Mouse (Mus musculus): ENCODE results near the gene Nkx6-1. TPM values are rescaled to one million over a fixed set of nuclear protein-coding genes. Genes with fewer than 3 reads are reported as not detected.

Gene Nkx6-1
- total and polyA plus RNA-seq, 3 experiments = not detected

DNA sequence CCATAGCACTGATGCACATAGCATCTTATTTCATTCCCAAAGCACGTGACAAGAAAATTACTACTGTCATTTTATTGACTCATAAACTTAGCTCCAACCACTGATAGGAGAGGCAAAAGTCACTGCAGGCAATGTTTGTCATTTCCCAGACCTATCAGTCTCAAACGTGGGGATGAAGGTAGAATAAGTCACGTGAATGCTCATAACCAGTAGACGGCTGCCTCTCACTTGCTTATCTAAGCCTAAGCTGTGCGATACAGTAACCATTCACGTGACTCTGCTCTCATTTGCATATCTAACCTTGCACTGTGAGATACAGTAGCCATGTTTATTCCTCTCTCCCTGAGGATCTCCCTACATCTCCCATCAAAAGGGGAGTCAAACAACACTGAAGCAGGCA, 15.5 kb upstream of the Nkx6-1 start:
- peaks cover 61% of the 10 kb centered on the region for H3K9me3 ChIP-seq (replicated peaks; ENCODE audit: low read length)
- no peak overlapping the region for H3K4me3 ChIP-seq (replicated peaks in 1 of 3; ENCODE audit: low read depth in 2 of 3, low read length in 2 of 3, poor library complexity in 1 of 3)
- H3K9ac ChIP-seq (ENCODE audit: insufficient read depth, low read depth) = no peak overlapping the region
- dilution Hi-C loops (cut with MboI; ENCODE audit: extremely low pct_ligation_motif_present, extremely low pct_unique_long_range_greater_than_20kb, low sequenced_read_pairs) (no loop called here), in situ Hi-C loops (cut with MboI; ENCODE audit: low pct_ligation_motif_present, low pct_unique_long_range_greater_than_20kb, low sequenced_read_pairs) (no loop called here)
- no peak for DNase-seq (ENCODE audit: extremely low read depth)
- no peaks in the 10 kb centered on the region for H3K79me2 ChIP-seq (replicated peaks; ENCODE audit: control insufficient read depth, extremely low read depth, insufficient read depth, poor library complexity, severe bottlenecking)
- H3K27ac ChIP-seq (ENCODE audit: insufficient read depth, low read depth) = no peak overlapping the region
- H3K4me1 ChIP-seq (ENCODE audit: control insufficient read depth in 1 of 2, insufficient read depth in 2 of 2) = no peaks in the 10 kb centered on the region
- no peaks in the 10 kb centered on the region for H3K27me3 ChIP-seq (replicated peaks)
- H3K36me3 ChIP-seq (replicated peaks in 1 of 2; ENCODE audit: control insufficient read depth in 1 of 2, insufficient read depth in 1 of 2, low read length in 1 of 2) = no peaks in the 10 kb centered on the region
- TF ChIP-seq JUND (conservative IDR thresholded peaks at IDR 0.05; ENCODE audit: low read depth, low read length) = no peak
- TF ChIP-seq NELFE (IDR thresholded peaks at IDR 0.05; ENCODE audit: low read depth, low read length) = no peak
- TF ChIP-seq TBP (conservative IDR thresholded peaks at IDR 0.05; ENCODE audit: low read depth, low read length) = no peak
- TF ChIP-seq ETS1 (conservative IDR thresholded peaks at IDR 0.05; ENCODE audit: low read depth, low read length) = no peak
- TF ChIP-seq MYC (IDR thresholded peaks at IDR 0.05; ENCODE audit: low read depth, low read length) = no peak
- no peak for TF ChIP-seq CTCF (conservative IDR thresholded peaks at IDR 0.05 in 1 of 2, IDR thresholded peaks at IDR 0.05 in 1 of 2; ENCODE audit: low read depth in 2 of 2, low read length in 2 of 2)
- TF ChIP-seq IRF4 (IDR thresholded peaks at IDR 0.05; ENCODE audit: low read depth, low read length) = no peak
- TF ChIP-seq CHD1 (IDR thresholded peaks at IDR 0.05; ENCODE audit: low read depth, low read length) = no peak
- no peak for TF ChIP-seq MXI1 (IDR thresholded peaks at IDR 0.05; ENCODE audit: low read depth, low read length)
- no peak for TF ChIP-seq POLR2A (IDR thresholded peaks at IDR 0.05; ENCODE audit: low read depth, low read length)
- H3K4me2 ChIP-seq (ENCODE audit: insufficient read depth, low read depth, poor library complexity, severe bottlenecking) = no peak overlapping the region

DNA sequence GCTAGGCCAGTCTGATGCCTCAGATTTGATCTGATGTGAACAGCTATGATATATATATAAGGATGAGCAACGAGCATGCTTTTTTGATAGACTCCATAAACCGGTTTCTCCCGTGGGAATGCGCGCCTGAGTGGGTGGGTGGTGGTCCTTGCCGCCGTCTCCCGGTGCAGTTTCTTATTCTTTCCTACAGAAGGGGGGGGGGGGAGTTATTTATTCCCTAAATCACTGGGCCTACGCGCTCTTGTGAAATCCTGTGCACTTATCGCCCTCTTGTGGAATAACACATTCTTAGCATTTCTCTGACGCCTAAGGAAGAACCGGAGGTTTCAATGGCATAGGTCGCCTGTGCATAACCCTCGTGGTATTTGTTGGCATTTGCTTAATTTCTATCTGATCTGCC, 4.6 kb upstream of the Nkx6-1 start:
- H3K9me3 ChIP-seq (replicated peaks; ENCODE audit: low read length) = peaks cover 49% of the 10 kb centered on the region
- no peaks in the 10 kb centered on the region for H3K79me2 ChIP-seq (replicated peaks; ENCODE audit: control insufficient read depth, extremely low read depth, insufficient read depth, poor library complexity, severe bottlenecking)
- H3K4me3 ChIP-seq (replicated peaks in 1 of 3; ENCODE audit: low read depth in 2 of 3, low read length in 2 of 3, poor library complexity in 1 of 3) = no peak overlapping the region
- H3K4me1 ChIP-seq (ENCODE audit: control insufficient read depth in 1 of 2, insufficient read depth in 2 of 2) = no peaks in the 10 kb centered on the region
- in situ Hi-C loops (cut with MboI; ENCODE audit: low pct_ligation_motif_present, low pct_unique_long_range_greater_than_20kb, low sequenced_read_pairs) = no loop called here
- H3K27ac ChIP-seq (ENCODE audit: insufficient read depth, low read depth) = no peak overlapping the region
- dilution Hi-C loops (cut with MboI; ENCODE audit: extremely low pct_ligation_motif_present, extremely low pct_unique_long_range_greater_than_20kb, low sequenced_read_pairs) = no loop called here
- no peak for DNase-seq (ENCODE audit: extremely low read depth)
- H3K9ac ChIP-seq (ENCODE audit: insufficient read depth, low read depth) = no peak overlapping the region
- no peaks in the 10 kb centered on the region for H3K36me3 ChIP-seq (replicated peaks in 1 of 2; ENCODE audit: control insufficient read depth in 1 of 2, insufficient read depth in 1 of 2, low read length in 1 of 2)
- TF ChIP-seq PAX5 (IDR thresholded peaks at IDR 0.05; ENCODE audit: low read length) (no peak), HCFC1 (IDR thresholded peaks at IDR 0.05; ENCODE audit: low read depth, low read length) (no peak), JUN (IDR thresholded peaks at IDR 0.05; ENCODE audit: insufficient read depth, low read depth, low read length) (no peak), ZMIZ1 (IDR thresholded peaks at IDR 0.05; ENCODE audit: low read depth, low read length) (no peak), ZKSCAN1 (IDR thresholded peaks at IDR 0.05; ENCODE audit: borderline replicate concordance, low read depth, low read length) (no peak), SIN3A (IDR thresholded peaks at IDR 0.05; ENCODE audit: low read length) (no peak), POLR2AphosphoS2 (IDR thresholded peaks at IDR 0.05; ENCODE audit: low read depth, low read length) (no peak), NRF1 (IDR thresholded peaks at IDR 0.05; ENCODE audit: low read depth, low read length) (no peak), BHLHE40 (IDR thresholded peaks at IDR 0.05; ENCODE audit: low read depth, low read length) (no peak), MXI1 (IDR thresholded peaks at IDR 0.05; ENCODE audit: low read depth, low read length) (no peak)
- H3K4me2 ChIP-seq (ENCODE audit: insufficient read depth, low read depth, poor library complexity, severe bottlenecking) = no peak overlapping the region
- no peaks in the 10 kb centered on the region for H3K27me3 ChIP-seq (replicated peaks)

Measured in CH12.LX (cell line).